Mouse (Mus musculus) urinary bladder, postnatal 36 days (tissue): Measurements from ENCODE around the gene Nlgn1.

Experiments used
- DNase-seq, 2 experiments: peaks; one replicate each; pipeline ENCODE4 v3.0.0; 2022; ENCODE audit warnings: low spot score in 2 of 2, mixed read lengths in 1 of 2

Nlgn1 gene

DNA sequence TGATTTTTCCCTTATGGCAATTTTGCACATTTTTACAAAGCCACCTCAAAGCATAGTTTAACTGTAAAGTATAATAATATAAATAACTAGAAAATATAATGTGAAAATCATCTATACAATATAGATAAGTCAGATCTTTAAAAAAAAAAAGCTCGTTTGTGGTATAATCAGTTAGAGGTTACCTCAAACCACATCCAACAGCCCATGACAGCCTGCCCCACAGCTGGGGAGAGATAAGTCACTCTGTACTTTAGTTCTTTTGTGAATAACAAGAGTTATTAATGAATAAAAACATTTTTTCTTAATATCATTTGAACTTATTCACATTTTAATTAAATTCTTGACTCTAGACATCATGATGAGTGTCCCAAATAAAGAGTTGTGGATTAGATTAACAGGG lies 130.8 kb downstream of the Nlgn1 start:
- no peak for DNase-seq

DNA sequence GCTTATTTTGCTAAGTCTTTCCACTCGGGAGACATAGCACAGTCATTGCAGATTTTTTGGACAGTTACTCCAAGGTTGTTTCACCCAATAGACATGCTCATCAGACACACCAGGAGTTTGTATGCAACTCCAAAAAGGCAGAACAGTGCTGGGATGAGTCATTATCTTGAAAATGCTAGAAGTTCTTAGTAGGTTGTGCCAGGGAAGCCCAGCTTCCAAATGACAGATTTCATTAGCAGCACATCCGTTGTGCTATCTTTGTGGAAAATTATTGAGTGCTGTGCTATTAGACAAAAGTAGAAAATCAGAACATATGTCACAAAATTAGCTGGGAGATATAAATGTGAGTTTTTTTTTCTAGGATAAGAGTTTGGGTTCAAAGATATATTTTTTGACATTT lies 137.3 kb downstream of the Nlgn1 start:
- DNase-seq, result no peak

DNA sequence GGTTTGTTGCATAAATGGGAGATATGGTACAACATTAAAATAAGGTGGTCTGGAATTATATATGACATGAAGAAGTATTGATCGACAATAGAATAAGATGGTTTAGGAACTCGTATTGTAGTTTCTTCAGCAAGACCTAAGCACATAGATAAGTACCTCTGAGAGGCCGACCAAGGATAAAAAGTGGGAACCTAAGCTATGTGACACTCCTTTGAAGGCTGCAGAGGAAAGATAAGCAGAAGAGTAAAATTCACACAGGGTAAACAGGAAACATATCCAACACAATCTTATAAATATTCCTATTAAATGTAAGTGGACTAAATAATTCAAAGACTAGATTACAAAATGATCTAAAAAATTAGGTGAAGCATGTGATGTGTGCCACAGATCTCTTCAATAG lies 151.2 kb downstream of the Nlgn1 start:
- no peak for DNase-seq

DNA sequence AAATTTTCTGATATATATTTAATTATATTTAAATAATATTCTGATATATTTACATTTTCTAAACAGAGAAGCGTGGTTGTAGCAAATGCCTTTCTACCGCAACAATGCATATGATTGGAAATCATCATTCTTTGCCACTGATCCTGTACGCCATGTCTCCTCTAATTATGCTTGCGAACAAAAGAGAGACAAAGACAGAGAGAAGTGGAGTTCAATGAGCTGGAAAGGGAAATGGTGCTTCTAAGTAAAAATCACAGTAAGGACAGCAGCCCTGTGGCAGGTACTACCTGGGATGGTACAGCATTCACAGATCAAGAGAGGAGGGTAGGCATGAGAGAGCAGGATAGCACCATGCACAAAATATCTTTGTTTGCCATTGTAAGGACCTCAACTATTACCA lies 156.9 kb downstream of the Nlgn1 start:
- no peak for DNase-seq

DNA sequence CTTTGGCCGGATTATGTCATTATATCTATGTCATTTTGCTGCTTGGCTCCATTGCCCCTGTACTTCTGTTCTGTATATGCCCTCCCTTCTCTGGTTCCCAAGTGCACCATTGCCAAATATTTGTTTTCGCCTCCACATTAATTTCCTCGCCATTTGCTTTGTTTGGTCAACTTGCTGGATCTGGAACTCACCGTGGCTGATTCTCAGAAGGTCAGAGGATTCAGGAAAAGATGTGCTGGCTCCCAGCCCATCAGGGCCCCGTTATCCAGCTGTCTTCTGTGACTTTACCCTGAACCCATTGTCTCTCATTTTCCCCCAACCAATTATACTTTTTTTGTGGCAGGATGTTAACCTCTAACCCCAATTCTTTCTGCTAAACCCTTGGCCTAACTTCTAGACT lies 158.0 kb downstream of the Nlgn1 start:
- DNase-seq, result no peak

DNA sequence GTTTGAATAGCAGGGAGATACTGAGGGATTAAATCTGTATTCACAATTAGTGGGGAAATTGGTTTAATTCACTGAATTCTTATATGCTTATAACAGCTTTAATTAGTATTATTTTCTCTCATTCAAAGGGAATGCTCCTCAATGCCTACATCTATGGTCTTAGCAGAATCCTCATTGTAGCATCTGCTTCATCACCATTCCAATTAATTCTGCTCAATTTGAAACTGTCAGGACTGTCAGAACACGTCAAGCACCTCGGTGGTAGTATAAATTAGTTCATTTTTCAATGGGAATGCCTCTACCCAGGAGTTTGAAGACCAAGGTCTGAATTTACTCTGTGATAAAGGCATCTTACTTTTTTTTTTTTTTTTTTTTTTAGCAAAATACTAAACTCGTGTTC lies 158.6 kb downstream of the Nlgn1 start:
- no peak for DNase-seq

DNA sequence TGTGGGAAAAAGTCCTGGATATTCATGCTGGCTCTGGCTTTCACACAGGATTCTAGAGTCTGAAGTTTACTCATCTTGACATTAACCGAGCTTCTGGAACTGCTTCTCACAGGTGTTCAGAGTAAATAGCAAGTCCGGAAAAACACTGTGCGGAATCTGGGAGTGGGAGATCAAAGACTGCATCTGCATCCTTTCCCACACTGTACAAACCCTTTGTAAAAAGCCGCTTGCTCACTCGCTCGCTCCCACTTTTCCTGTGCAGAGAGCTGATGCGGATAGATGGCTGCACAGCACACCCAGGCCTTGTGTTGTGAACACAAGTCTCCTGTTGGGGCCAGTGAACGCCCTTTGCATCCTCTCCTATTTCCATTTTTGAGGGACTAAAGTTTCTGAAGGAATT lies 165.5 kb downstream of the Nlgn1 start:
- no peak for DNase-seq

DNA sequence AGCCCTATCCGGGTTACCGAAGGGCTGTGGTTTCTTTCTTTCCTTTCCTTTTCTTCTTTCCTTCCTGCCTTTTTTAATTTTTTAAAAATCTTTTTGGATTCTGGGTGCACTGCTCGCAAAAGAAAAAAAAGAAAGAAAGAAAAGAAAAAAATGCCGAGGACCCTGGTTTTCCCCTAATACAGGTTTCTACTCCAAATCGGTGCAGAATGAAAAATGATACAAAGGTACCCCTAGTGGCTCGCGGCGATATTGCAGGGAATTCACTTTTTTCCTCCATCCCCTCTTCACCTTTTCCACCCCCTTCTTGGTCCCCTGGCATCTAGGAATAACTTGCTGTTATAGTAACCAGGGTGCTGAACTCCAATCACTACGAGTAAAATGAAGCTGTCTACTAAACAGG lies 178.5 kb downstream of the Nlgn1 start:
- peak; percentile 6 to 18 for DNase-seq

DNA sequence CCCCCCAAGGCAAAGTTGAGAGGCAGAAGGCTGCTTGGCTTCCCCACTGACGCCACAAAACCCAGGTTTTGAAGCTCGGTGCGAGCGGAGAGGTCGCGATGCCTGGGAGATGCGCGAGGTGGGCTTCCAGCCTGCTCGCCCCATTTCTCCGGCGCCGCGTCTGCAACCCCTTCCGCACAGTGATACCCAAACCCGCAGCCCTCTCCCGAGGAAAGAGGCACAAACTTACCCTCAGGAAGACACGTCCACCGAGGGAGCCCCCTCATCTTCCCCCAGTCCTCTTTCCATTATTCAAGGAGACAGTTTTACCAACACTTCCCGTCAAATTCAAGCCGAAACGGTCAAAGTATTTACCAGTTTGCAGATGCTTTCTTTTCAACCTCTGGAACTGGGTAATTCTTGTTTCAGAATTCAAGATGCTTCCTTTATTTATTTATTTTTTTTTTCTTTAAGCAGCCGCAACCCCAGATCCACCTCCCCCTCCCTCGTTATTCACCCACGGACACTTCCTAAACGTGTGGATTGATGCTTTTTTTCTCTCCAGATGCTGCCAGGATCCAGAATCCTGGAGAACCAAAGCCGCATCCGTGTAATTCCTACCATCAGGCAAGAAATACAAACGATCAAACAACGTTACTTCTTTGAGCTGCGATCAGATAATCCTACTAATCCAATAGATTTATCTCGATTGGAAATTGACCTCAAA lies 179.1 kb downstream of the Nlgn1 start:
- DNase-seq, result no peak

DNA sequence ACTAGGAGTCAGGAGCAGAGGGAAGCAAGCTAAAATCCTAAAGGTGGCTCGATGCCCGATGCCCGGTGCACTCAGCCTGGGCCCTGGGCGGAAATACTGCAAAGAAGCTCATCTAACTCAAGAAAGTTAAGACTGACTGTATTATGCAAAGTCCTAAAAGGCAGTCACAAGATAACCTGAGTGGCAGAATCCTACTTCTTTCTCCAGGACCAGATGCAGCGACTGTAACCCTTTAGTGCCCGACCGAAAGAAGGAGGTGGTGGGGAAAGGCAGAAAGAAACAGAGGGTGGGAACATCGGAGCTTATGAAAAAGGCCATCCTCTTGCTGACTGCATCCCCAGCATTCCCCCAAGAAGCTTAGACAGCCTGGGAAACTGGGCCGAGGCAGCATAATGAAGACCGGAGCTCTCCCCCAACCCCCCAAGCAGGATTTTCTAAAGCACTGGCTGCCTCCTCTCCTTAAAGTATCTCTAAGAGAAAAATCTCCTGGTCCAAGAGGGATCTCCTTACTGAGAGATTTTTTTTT lies 179.7 kb downstream of the Nlgn1 start:
- no peak for DNase-seq

DNA sequence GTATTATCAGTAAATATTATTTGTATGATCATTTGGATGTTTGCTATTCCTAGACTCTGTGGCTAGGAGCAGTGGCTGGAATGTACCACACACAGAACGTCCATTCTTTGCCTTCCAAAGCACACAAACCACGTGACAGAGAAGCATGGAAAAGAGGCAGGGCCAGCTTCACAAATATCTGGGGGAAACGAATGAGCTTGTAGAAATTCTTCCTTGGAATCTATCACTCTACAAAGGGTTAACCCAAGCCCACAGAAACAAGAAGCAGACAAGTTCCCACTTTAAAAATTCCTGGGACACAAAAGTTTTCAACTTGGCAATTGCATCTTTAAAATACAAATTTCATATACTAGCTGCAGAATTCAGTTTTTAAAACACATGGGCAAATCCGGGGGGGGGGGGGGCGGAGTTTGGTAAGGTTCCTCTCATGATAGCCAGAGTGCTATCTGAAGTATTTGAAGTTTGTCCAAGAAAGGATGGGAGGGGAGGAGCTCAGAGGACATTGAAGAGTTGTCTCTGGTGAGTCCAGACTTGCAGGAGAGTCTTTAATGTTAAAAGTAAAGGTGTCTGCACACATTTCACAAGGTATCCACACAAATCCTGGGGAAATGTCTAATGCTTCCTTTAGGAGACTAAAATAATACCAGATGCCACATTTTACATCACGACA lies 180.8 kb downstream of the Nlgn1 start:
- DNase-seq, result no peak

DNA sequence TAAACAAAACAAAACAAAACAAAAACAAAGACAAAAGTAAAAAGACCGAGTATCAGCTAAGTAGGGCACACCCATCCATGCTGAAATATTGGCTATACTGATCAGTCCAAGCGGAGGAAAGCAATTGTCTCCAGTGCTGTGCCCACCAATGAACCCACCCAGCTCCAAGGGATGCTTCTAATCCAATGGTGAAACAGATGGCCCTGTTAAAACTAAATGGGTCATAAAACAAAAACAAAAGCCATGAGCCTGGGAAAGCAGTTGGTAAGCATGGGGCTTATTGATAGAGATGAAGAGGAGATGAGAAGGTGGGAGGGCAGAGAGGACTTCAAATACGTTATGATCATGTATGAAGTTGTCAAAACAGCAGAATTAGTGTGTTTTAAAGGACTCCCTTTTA lies 186.1 kb downstream of the Nlgn1 start:
- DNase-seq, result no peak

DNA sequence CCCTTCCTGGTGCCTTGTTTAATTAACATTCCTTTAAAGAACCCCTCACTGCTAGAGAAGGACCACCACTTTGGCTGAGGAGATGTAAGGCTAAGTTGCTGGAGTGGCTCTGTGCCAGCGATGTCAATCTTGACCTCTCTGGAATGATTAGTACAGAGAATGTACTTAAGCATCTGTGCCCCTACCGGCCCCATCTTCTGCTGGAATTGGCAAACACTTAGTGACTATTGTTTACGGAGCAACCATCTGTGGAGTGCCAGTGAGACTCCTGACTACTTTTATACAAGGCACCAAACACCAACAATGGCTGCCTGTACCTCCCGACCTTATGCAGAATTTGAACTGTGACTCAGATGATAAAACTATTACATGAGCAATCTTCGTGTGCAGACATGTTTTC lies 186.8 kb downstream of the Nlgn1 start:
- no peak for DNase-seq

DNA sequence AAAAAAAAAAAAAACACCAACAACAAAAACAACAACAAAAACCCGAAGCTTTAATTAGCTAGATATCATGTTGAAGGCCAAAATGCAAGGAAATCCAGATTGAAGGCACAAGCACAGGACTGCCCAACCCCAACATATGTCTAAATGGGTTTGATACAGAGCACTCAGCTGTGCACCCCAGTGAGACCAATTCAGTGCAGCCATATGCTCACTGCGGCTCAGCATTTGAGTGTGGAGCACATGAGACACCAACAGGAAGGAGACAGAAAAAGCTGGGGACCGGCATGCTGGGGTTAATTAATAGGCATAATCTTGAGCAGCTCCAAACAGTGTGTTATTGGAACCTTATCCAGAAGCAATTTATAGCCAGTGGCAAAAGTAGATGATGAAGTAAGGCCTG lies 190.7 kb downstream of the Nlgn1 start:
- DNase-seq, result no peak

DNA sequence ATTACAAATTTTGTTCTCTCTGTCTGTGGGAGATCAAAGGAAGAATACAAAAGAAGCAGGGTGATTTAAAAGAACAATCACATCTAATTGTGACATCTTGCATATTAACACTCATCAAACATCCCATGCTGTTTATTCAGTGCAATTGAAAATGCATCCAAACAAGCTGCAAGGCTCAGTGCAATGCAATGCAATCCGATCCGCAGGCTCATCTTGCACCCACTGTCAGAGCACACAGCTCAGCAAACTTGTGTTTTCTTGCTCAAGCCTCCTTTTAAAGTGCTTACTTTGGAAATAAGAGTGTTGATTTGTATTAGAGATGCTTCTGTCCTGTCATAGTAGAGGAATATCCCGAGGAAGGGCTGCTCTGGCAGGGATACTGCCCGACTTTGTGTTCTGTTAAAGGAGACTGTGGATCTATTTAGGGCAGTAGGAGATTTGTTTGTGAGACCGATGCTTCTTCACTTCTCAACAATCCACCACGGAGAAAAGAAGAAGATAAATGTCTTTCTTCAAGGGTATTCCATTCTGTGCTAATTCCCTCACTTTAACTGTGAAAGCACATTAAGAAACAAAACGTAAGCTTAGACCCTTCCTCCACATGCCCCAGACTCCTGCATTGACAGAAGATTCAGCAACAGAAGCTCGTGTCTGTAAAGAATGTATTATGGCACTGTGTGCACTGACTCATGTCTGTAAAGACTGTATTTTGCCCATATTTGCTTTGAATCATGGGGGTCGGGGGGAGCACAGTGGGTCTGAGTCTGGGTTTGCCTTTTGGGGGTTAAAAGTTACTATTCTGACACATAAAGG lies 197.2 kb downstream of the Nlgn1 start:
- DNase-seq, result no peak

DNA sequence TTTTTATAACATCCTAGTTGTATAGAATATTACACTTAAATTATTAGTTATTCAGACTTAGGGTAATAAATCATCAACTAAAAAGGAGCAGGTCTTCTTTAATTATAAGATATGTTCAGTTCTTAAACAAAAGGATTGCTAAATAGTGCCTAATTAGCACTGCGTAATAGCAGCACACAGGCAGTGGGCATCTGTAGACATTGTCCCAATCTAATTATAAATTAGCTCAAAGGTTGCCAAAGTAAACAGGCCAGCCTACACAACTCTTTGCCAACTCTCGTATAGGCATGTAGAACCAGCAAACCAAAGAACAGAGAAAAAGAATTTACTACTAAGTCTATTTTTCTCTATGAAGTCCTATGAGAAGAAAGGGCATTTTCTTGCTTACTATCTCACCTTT lies 201.3 kb downstream of the Nlgn1 start:
- no peak for DNase-seq

DNA sequence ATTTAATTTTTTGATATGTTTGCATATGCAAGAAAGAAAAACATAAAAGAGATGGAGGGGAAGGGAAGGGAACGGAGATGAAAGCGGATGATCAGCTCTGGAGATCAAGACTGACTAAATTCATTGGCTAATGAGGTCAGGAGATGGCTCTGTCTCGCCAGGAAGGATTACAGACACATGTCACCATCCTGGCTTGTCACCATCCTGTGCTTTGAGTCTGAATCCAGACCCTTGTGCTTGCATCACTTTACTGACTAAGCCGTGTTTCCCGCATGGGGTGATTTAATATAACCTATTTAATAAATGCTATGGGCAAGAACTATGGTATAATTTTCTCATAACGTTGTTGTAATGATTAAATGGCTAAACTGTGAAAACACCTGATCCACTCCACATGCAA lies 202.8 kb downstream of the Nlgn1 start:
- DNase-seq, result no peak

DNA sequence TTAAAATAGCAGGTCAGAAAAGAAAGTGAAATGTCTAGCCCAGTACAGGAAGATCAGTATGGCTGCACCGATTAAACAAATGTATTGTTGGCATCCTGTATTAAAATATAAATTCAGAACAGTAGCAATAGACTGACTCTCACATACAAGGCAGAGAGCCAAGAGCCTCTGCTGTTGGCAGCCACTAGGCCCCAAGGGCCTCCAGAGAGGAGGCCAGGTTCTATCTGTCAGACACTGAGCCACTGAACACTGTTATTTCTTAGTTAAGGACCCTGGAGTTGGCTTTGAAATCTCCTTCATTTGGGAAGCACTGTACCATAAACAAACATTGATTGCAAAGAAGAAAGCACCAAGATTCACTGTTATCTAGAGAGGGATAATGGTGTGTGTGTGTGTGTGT lies 215.2 kb downstream of the Nlgn1 start:
- DNase-seq, result no peak

DNA sequence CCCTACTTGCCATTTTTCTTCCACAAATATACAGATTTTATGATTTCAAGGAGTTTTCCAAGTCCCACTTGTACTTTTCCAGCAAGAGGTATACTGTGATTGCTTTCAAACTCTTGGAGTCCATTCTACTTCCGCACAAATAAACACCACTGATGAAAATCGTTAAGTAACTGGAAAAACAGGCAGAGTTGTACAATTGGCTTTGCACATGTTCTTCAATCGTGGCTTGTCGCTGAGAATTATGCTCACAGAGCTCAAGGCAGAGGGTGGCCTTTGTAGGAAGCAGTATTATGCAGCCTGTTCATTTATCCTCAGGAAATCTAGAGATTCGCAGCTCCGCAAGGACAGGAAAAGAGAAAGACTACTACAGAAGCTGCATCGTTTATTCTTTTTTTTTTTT lies 225.9 kb downstream of the Nlgn1 start:
- no peak for DNase-seq

DNA sequence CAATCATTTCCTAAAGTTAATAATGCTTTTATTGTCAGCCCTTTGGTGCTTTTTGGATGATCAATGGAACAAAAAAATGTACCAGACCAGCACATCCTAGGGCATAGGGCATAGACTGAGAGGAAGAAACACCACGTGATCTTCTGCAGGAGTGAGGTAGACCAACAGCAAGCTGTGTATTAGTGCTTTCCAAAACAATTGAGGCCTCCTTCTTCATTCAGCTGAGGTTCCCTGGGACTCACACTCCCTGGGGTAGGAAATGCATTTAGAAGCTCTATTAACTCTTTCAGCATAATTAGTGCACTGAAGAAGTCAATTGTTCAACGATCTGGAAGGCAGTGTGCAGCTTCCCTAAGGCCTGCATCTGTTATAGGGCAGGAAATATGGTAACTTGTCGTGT lies 226.7 kb downstream of the Nlgn1 start:
- DNase-seq, result no peak

DNA sequence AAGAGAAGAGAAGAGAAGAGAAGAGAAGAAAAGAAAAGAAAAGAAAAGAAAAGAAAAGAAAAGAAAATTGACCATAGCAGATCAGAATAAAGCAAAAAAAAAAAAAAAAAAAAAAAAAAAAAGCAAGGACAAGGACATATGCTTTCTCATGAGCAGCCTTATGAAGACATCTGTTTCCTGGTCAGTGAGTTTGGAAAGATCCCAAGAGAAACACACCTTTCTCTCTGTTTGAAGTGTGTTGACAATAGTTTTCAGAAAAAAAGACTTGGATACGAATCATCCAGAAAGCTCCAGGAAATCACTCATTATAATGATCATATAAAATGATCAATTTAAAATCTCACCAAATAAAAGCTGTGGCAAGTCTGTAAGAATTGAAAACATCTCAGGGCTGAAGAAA lies 230.0 kb downstream of the Nlgn1 start:
- no peak for DNase-seq

DNA sequence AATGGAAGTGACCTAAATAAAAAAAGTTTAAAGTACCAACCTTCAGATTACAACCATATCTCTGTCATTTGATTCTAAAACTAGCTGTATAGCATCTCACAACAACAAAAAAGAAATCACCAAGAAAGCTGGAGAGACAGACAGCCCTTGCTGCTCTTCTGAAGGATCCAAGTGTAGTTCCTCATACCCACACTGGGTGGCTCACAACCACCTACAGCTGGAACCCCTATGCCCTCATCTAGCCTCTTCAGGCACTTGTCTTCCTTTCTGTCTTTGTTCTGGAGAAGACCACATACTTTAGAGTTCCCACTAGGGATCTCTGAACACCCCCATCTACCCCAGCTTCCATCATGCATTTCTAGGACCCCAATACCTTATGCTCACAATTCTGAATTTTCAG lies 236.7 kb downstream of the Nlgn1 start:
- DNase-seq, result no peak

DNA sequence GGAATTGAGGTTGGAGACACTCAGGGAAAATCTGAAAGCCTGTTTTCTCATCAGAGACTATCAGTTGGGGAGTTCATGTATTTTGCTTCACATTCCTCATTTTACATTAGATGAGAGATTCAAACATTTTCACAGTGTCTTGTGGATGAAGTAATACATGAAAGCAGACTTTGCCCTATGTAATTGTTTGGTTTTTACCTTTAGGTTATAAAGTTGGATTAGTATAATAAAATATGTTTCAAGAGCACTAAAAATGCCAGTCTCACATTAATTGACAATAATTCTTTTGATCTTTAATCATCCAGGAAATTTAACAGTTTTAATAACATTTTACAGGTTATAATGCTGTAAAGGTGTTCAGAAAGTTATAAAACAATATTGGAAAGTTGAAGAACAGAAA lies 262.9 kb downstream of the Nlgn1 start:
- no peak for DNase-seq
